Mouse (Mus musculus): ENCODE results near the gene Tmem177. TPM values are rescaled to one million over a fixed set of nuclear protein-coding genes. Genes with fewer than 3 reads are reported as not detected.

Gene Tmem177
- 2.8 and 2.9 TPM in 2 replicates for polyA plus RNA-seq (2012; rRNA removed)
- polyA plus RNA-seq (2014; fragmentation: Nextera tagmentation; extraction: Ambion mirVana): 3.8 and 3.9 TPM in 2 replicates

DNA sequence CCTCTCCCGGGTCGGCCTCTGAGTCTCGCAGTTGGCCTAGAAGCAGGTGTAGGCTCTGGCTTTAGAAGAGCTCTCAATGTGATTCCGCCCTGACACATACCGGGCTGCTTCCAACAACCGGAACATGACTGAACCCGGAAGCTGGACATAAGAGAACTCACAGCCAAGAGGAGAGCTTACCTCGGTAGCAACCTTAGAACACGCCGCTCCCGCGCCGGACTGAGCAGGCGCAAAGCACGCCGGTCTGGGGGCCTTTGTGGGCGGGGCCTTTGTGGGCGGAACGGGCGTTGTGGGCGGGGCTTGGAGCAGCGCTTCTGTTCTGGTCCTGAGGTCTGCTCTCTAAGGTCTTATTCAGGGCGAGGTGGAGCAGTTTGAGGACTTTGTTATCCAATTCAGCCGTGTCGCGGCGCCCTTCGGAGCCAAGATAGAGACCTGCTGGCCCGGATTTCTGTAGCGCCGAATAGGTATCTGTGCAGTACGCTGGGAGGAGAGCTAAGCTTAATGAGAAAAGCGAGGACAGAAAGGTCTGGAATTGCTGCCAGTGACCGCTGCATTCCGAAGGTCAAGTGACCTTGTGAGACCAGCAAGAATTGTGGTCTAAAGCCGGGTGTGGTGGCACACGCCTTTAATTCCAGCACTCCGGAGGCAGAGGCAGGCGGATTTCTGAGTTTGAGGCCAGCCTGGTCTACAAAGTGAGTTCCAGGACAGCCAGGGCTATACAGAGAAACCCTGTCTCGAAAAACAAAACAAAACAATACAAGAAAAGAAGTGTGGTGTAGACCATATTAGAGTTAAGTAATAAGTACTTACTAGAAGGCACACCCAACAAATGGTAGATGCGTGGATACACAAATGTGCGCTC is at the start of gene Tmem177:
TSS of gene Tmem177 (minus strand) at position 256 of the 862 bp plus-strand sequence.
- peak within 1 kb of the TSS; percentile 80 to 84 for H3K4me3 ChIP-seq (ENCODE audit: insufficient read depth in 1 of 2, low read depth in 2 of 2, low read length in 2 of 2)
- peak; percentile 95 for ATAC-seq (ENCODE audit: insufficient read depth)
- DNase-seq (ENCODE audit: low read depth in 3 of 3, low spot score in 3 of 3): peak; percentile 84 to 88 (median 86)
- H3K9me3 ChIP-seq (ENCODE audit: control insufficient read depth, low read length): no peaks in the 10 kb centered on the region
- peak within 1 kb of the TSS; percentile 57 for H3K27ac ChIP-seq
- H3K27me3 ChIP-seq (ENCODE audit: control insufficient read depth, insufficient read depth, low read length): no peaks in the 10 kb centered on the region
- peaks cover 0 to 16% of the 10 kb centered on the region in 2 experiments; a peak in 3 of 4 replicates for H3K4me1 ChIP-seq (replicated peaks; ENCODE audit: control insufficient read depth in 2 of 2, insufficient read depth in 2 of 2, low read length in 1 of 2)
- TF ChIP-seq EP300 (IDR thresholded peaks at IDR 0.05; ENCODE audit: low read depth) (no peak), CTCF (IDR thresholded peaks at IDR 0.05; ENCODE audit: low read depth) (no peak)
- no peaks in the 10 kb centered on the region for H3K36me3 ChIP-seq (replicated peaks; ENCODE audit: control insufficient read depth, insufficient read depth, low read depth)
- H3K9ac ChIP-seq (replicated peaks): peak within 1 kb of the TSS; percentile 79
- peak within 1 kb of the TSS; percentile 72 for H3K4me2 ChIP-seq (ENCODE audit: low read depth)
- 9% methylated on average over 42 of the region's 42 CpGs for WGBS (ENCODE audit: insufficient replicate concordance)

DNA sequence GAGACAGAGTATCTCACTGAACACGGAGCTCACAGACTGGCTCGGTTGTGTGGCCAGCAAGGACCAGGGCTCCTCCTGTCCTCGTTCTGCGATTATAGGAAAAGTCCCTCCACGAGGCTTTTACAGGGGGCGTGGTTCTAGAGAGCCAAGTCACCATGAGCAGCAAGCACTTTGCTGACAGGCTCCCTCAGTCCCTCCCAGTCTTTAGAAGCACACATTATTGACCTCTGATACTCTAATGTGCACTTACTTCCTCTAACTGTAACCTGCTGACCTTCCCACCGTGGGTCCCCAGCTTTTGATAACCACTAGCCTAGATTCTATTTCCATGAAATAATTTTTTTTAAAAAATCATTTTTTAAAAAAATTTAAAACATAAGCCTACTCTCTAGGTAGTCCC is 46.9 kb upstream of the Tmem177 start:
- H3K4me3 ChIP-seq (ENCODE audit: insufficient read depth in 1 of 2, low read depth in 2 of 2, low read length in 2 of 2): no peak overlapping the region
- no peaks in the 10 kb centered on the region for H3K27me3 ChIP-seq (ENCODE audit: control insufficient read depth, insufficient read depth, low read length)
- H3K27ac ChIP-seq: no peak overlapping the region
- no peaks in the 10 kb centered on the region for H3K9me3 ChIP-seq (ENCODE audit: control insufficient read depth, low read length)
- no peak overlapping the region for H3K4me2 ChIP-seq (ENCODE audit: low read depth)
- H3K36me3 ChIP-seq (replicated peaks; ENCODE audit: control insufficient read depth, insufficient read depth, low read depth): no peaks in the 10 kb centered on the region
- DNase-seq (ENCODE audit: low read depth in 3 of 3, low spot score in 3 of 3) (no peak), ATAC-seq (ENCODE audit: insufficient read depth) (no peak)
- no peak for TF ChIP-seq CTCF (IDR thresholded peaks at IDR 0.05; ENCODE audit: low read depth)
- no peak for TF ChIP-seq EP300 (IDR thresholded peaks at IDR 0.05; ENCODE audit: low read depth)
- H3K9ac ChIP-seq (replicated peaks): no peak overlapping the region
- WGBS (ENCODE audit: insufficient replicate concordance): 34% methylated on average over 7 of the region's 7 CpGs
- H3K4me1 ChIP-seq (replicated peaks; ENCODE audit: control insufficient read depth in 2 of 2, insufficient read depth in 2 of 2, low read length in 1 of 2): no peaks in the 10 kb centered on the region

DNA sequence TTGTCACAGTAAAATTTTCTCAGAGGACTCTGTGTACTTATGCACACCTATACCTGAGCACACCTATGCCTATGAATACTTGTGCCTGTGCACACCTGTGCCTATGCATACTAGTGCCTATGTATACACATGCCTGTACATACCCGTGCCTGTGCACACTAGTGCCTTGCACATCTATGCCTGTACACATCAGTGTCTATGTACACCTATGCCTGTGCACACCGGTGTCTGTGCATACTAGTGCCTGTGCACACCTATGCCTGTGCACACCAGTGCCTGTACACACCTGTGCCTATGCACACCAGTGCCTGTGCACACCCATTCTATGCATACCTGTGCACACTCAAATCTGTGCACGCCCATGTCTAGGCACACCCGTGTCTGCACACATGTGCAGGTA is 46.5 kb upstream of the Tmem177 start:
- Histone ChIP-seq H3K36me3 (replicated peaks; ENCODE audit: control insufficient read depth, insufficient read depth, low read depth) (no peaks in the 10 kb centered on the region), H3K27ac (no peak overlapping the region), H3K9ac (replicated peaks) (no peak overlapping the region), H3K9me3 (ENCODE audit: control insufficient read depth, low read length) (no peaks in the 10 kb centered on the region), H3K4me3 (ENCODE audit: insufficient read depth in 1 of 2, low read depth in 2 of 2, low read length in 2 of 2) (no peak overlapping the region), H3K27me3 (ENCODE audit: control insufficient read depth, insufficient read depth, low read length) (no peaks in the 10 kb centered on the region), H3K4me1 (replicated peaks; ENCODE audit: control insufficient read depth in 2 of 2, insufficient read depth in 2 of 2, low read length in 1 of 2) (no peaks in the 10 kb centered on the region), H3K4me2 (ENCODE audit: low read depth) (no peak overlapping the region)
- DNase-seq (ENCODE audit: low read depth in 3 of 3, low spot score in 3 of 3) (no peak), ATAC-seq (ENCODE audit: insufficient read depth) (no peak)
- no peak for TF ChIP-seq CTCF (IDR thresholded peaks at IDR 0.05; ENCODE audit: low read depth)
- TF ChIP-seq EP300 (IDR thresholded peaks at IDR 0.05; ENCODE audit: low read depth): no peak
- 69% methylated on average over 4 of the region's 4 CpGs for WGBS (ENCODE audit: insufficient replicate concordance)

DNA sequence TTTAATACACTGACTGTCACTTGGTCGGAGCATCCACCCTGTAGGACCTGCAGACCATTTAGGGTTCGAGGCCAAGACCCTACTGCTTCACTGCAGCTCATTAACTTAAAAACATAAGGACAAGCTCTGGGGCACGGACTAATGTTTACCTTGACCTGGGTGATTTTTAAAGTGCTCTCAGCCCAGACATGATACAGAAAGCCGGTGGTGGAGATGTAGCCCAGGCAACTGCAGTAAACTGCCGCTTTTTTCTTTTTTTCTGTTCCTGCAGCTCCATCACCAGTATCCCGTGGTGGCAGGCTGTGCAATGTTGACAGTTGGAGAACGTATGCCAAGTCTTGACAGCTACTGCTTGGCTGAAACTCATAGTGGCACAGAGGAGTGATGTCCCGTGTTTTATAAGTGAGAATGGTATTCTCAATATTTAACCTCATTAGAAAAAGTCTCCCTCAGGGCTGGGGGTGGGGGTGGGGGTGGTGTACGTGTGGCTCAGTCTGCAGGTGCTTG is 44.8 kb upstream of the Tmem177 start:
- Histone ChIP-seq H3K9me3 (ENCODE audit: control insufficient read depth, low read length) (no peaks in the 10 kb centered on the region), H3K27me3 (ENCODE audit: control insufficient read depth, insufficient read depth, low read length) (no peaks in the 10 kb centered on the region), H3K27ac (no peak overlapping the region), H3K36me3 (replicated peaks; ENCODE audit: control insufficient read depth, insufficient read depth, low read depth) (no peaks in the 10 kb centered on the region), H3K4me1 (replicated peaks; ENCODE audit: control insufficient read depth in 2 of 2, insufficient read depth in 2 of 2, low read length in 1 of 2) (no peaks in the 10 kb centered on the region), H3K4me3 (ENCODE audit: insufficient read depth in 1 of 2, low read depth in 2 of 2, low read length in 2 of 2) (no peak overlapping the region), H3K4me2 (ENCODE audit: low read depth) (no peak overlapping the region), H3K9ac (replicated peaks) (no peak overlapping the region)
- DNase-seq (ENCODE audit: low read depth in 3 of 3, low spot score in 3 of 3) (no peak), ATAC-seq (ENCODE audit: insufficient read depth) (no peak)
- TF ChIP-seq CTCF (IDR thresholded peaks at IDR 0.05; ENCODE audit: low read depth) (no peak), EP300 (IDR thresholded peaks at IDR 0.05; ENCODE audit: low read depth) (no peak)
- 49% methylated on average over 9 of the region's 9 CpGs for WGBS (ENCODE audit: insufficient replicate concordance)

DNA sequence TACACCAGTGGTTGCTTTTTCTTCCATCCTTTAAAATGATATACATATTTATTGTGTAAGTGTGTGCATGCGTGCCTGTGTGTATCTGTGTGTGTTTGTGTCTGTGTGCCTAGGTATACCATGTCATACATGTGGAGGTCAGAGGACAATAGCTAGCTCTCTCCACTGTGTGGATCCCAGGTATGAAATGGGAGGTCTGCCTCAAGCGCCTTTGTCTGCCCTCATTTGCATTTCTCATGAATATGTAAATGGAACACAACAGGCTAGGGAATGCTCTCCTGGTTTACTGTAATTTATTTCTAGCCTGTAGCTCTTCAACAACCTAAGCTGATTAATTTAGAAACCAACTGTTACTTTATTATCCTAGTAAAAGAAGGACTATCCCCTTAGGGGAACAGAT is 41.7 kb upstream of the Tmem177 start:
- TF ChIP-seq EP300 (IDR thresholded peaks at IDR 0.05; ENCODE audit: low read depth) (no peak), CTCF (IDR thresholded peaks at IDR 0.05; ENCODE audit: low read depth) (no peak)
- Histone ChIP-seq H3K27ac (no peak overlapping the region), H3K36me3 (replicated peaks; ENCODE audit: control insufficient read depth, insufficient read depth, low read depth) (no peaks in the 10 kb centered on the region), H3K9ac (replicated peaks) (no peak overlapping the region), H3K4me3 (ENCODE audit: insufficient read depth in 1 of 2, low read depth in 2 of 2, low read length in 2 of 2) (no peak overlapping the region), H3K4me1 (replicated peaks; ENCODE audit: control insufficient read depth in 2 of 2, insufficient read depth in 2 of 2, low read length in 1 of 2) (no peaks in the 10 kb centered on the region), H3K9me3 (ENCODE audit: control insufficient read depth, low read length) (no peaks in the 10 kb centered on the region), H3K27me3 (ENCODE audit: control insufficient read depth, insufficient read depth, low read length) (no peaks in the 10 kb centered on the region), H3K4me2 (ENCODE audit: low read depth) (no peak overlapping the region)
- WGBS (ENCODE audit: insufficient replicate concordance): 51% methylated on average over 2 of the region's 2 CpGs
- DNase-seq (ENCODE audit: low read depth in 3 of 3, low spot score in 3 of 3) (no peak), ATAC-seq (ENCODE audit: insufficient read depth) (no peak)
